Mouse (Mus musculus): ENCODE data around the gene Sdk2.

DNA sequence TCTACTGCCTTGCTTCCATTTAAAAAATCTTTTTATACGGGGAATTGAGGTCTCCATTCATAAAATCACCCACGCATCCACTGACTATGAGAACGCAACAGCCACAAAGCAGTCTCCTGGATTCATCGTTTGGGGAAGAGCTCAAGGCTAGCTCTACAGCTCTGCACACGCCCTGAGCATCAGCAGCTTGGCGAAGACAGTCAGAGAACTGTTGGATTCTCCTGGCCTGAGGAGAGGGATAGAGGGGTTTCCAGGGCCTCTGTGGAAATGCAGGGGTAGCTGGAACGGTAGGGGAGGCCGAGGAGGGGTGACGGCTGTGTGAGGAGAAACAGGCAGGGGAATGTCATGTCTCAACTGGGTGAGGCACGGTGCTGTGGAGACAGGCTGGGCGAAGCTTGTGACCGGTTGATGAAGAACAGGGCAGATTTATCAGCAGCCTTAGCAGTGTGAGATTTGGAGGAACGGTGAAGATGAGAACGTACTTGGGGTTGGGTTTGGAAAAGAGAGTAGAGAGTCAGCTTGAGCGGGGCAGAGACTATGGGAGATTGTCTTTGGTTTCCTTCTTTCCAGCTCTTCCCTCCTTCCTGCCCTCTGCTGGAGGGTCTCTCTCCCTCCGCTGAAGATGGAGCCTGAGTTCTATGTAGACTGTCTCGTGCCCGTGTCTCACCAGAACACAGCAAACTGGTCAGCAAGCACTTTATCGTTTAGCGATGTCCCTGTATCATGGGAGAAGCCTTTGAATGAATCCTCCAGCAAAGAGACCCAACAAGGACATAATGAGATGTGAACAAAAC lies 255.1 kb downstream of the Sdk2 start:
- TF ChIP-seq CTCF (IDR thresholded peaks at IDR 0.05; ENCODE audit: low read depth, low read length) (no peak; the same call in 1 of the 2 replicates), POLR2AphosphoS5 (IDR thresholded peaks at IDR 0.05; ENCODE audit: insufficient replicate concordance, low read depth, low read length) (no peak), GATA1 (IDR thresholded peaks at IDR 0.05; ENCODE audit: borderline replicate concordance, low read length) (no peak), GATA2 (IDR thresholded peaks at IDR 0.05; ENCODE audit: borderline replicate concordance, low read depth, low read length) (no peak)

Data from G1E (cell line).